Mouse (Mus musculus): ENCODE measurements at regions not wholly inside any gene's neighbourhood (a gene's known extent, or its start where the extent isn't known, plus 50 kb on each side); places are given as distances from the start of the nearest gene placed in this dataset.
A peak's percentile ranks its signal among the peaks of the same experiment; 100 is the strongest.
"Not testable (repeated sequence)": the region's sequence is repeated elsewhere in the genome, so short reads cannot be mapped to it uniquely, and the experiment has no call there.

GRCm38 (mm10) chr13:82058131-82058731, 275.4 kb downstream of the Cetn3 start:
- no peak for DNase-seq (ENCODE audit: low spot score in 2 of 2)

GRCm38 (mm10) chr13:82058872-82059271, 276.0 kb downstream of the Cetn3 start:
- DNase-seq (ENCODE audit: low spot score in 2 of 2): no peak

- DNase-seq (ENCODE audit: low spot score in 2 of 2): no peak
Observed at GRCm38 (mm10) chr13:82059498-82059897, 276.6 kb downstream of the Cetn3 start.

- DNase-seq (ENCODE audit: low spot score in 2 of 2): not testable (repeated sequence)
Observed at GRCm38 (mm10) chr13:82063880-82064279, 281.0 kb downstream of the Cetn3 start.

GRCm38 (mm10) chr13:82066174-82066573, 283.3 kb downstream of the Cetn3 start:
- DNase-seq (ENCODE audit: low spot score in 2 of 2): no peak

GRCm38 (mm10) chr13:82066674-82067270, 283.9 kb downstream of the Cetn3 start:
- DNase-seq (ENCODE audit: low spot score in 2 of 2): no peak

GRCm38 (mm10) chr13:82072449-82072848, 289.6 kb downstream of the Cetn3 start:
- DNase-seq (ENCODE audit: low spot score in 2 of 2): no peak

- no peak for DNase-seq (ENCODE audit: low spot score in 2 of 2)
Observed at GRCm38 (mm10) chr13:82073343-82073742, 290.5 kb downstream of the Cetn3 start.

- no peak for DNase-seq (ENCODE audit: low spot score in 2 of 2)
Observed at GRCm38 (mm10) chr13:82081375-82081774, 298.5 kb downstream of the Cetn3 start.

GRCm38 (mm10) chr13:82087635-82088034, 304.8 kb downstream of the Cetn3 start:
- DNase-seq (ENCODE audit: low spot score in 2 of 2): no peak

GRCm38 (mm10) chr13:82092186-82092585, 309.3 kb downstream of the Cetn3 start:
- DNase-seq (ENCODE audit: low spot score in 2 of 2): peak in 1 of 2 experiments; percentile 1

- DNase-seq (ENCODE audit: low spot score in 2 of 2): no peak
Observed at GRCm38 (mm10) chr13:82106032-82106431, 323.2 kb downstream of the Cetn3 start.

GRCm38 (mm10) chr13:82129777-82130735, 347.2 kb downstream of the Cetn3 start:
- peak in 1 of 2 experiments; percentile 2 for DNase-seq (ENCODE audit: low spot score in 2 of 2)
